Mouse (Mus musculus) thymus, adult 2 months (tissue): Measurements from ENCODE around the gene Galnt17.

Experiments
- CTCF ChIP-seq: fragments of 200-500 bp; IDR thresholded peaks from 2 replicates; pipeline ENCODE4 v1.5.1; 2012; ENCODE audit warnings: mild to moderate bottlenecking, control low read depth, low read length, moderate library complexity, borderline replicate concordance; ENCODE audit not compliant: control insufficient read depth, poor library complexity, insufficient read depth; ENCODE audit errors: extremely low read depth
- POLR2A ChIP-seq: fragments of 200-500 bp; IDR thresholded peaks from 2 replicates; pipeline ENCODE4 v1.6.1; 2012; ENCODE audit warnings: mild to moderate bottlenecking, low read length, control low read depth, moderate library complexity; ENCODE audit not compliant: control insufficient read depth, poor library complexity, insufficient read depth; ENCODE audit errors: extremely low read depth

- TF ChIP-seq CTCF (no peak), POLR2A (no peak)
Measured at GRCm38 (mm10) chr5:130849610-130850009, 458.7 kb downstream of the Galnt17 start.
